Mouse (Mus musculus): ENCODE data around the gene Olfr768. TPM values are rescaled to one million over a fixed set of nuclear protein-coding genes. Genes with fewer than 3 reads are reported as not detected.
"Not testable (repeated sequence)": the region's sequence is repeated elsewhere in the genome, so short reads cannot be mapped to it uniquely, and the experiment has no call there.

Gene Olfr768
- 0.03 TPM in 1 of 2 replicates, not detected in the other for polyA plus RNA-seq (2015; fragmentation: Nextera tagmentation; extraction: Ambion mirVana)

DNA sequence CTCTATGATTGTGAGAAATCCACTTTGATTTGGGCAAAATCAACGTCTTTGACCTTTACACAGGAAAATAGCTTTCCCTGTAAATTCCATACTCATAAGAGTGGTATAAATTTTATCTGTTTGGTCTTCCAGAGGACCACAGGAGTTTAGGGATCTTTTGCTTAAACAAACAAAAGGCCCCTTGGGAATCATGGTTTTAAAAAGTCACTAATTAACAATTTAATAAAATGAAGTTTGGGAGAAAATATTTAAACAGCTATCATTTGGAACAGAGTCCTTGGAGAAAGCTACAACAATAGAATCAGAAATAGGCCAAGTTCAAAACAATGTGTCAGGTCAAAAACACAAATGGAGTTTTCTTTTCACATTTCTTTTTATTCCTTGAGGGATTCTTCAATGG, at the start of gene Olfr768:
Gene Olfr768 (minus strand): TSS at position 101 of the 400 bp plus-strand sequence.
- H3K4me3 ChIP-seq (replicated peaks), result no peak within 1 kb of the TSS
- H3K9ac ChIP-seq, result no peak within 1 kb of the TSS
- ATAC-seq (ENCODE audit: insufficient number of reproducible peaks, low FRiP score, low TSS enrichment, low read depth), result no peak
- H3K4me1 ChIP-seq, result no peaks in the 10 kb centered on the region
- H3K36me3 ChIP-seq, result no peaks in the 10 kb centered on the region
- H3K27me3 ChIP-seq, result no peaks in the 10 kb centered on the region
- WGBS, result 79% methylated on average over 1 of the region's 1 CpGs
- H3K9me3 ChIP-seq (replicated peaks), result no peaks in the 10 kb centered on the region
- H3K27ac ChIP-seq (replicated peaks), result no peak within 1 kb of the TSS
- no peak within 1 kb of the TSS for H3K4me2 ChIP-seq (replicated peaks)

GRCm38 (mm10) chr10:129138898-129139297, 39.7 kb upstream of the Olfr768 start, which contains the start of gene Olfr770:
TSS of gene Olfr770 (minus strand) at chr10:129138998.
- H3K9ac ChIP-seq, result no peak within 1 kb of the TSS
- H3K4me1 ChIP-seq, result no peaks in the 10 kb centered on the region
- no peak for ATAC-seq (ENCODE audit: insufficient number of reproducible peaks, low FRiP score, low TSS enrichment, low read depth)
- no peak within 1 kb of the TSS for H3K4me3 ChIP-seq (replicated peaks)
- no peaks in the 10 kb centered on the region for H3K36me3 ChIP-seq
- H3K9me3 ChIP-seq (replicated peaks), result no peaks in the 10 kb centered on the region
- 78% methylated on average over 2 of the region's 2 CpGs for WGBS
- H3K4me2 ChIP-seq (replicated peaks), result no peak within 1 kb of the TSS
- no peak within 1 kb of the TSS for H3K27ac ChIP-seq (replicated peaks)
- no peaks in the 10 kb centered on the region for H3K27me3 ChIP-seq

- no peaks in the 10 kb centered on the region for H3K4me1 ChIP-seq
- H3K9ac ChIP-seq, result no peak within 1 kb of the TSS
- H3K27me3 ChIP-seq, result no peaks in the 10 kb centered on the region
- no peak within 1 kb of the TSS for H3K4me2 ChIP-seq (replicated peaks)
- no peaks in the 10 kb centered on the region for H3K9me3 ChIP-seq (replicated peaks)
- no peak within 1 kb of the TSS for H3K27ac ChIP-seq (replicated peaks)
- no peak within 1 kb of the TSS for H3K4me3 ChIP-seq (replicated peaks)
- no peak for ATAC-seq (ENCODE audit: insufficient number of reproducible peaks, low FRiP score, low TSS enrichment, low read depth)
- no peaks in the 10 kb centered on the region for H3K36me3 ChIP-seq
- WGBS, result 79% methylated on average over 2 of the region's 2 CpGs
These were observed 18.6 kb upstream of the Olfr768 start, which contains the start of gene Olfr769 for GRCm38 (mm10) chr10:129117761-129118160. TSS of gene Olfr769 (minus strand) at chr10:129117861.

DNA sequence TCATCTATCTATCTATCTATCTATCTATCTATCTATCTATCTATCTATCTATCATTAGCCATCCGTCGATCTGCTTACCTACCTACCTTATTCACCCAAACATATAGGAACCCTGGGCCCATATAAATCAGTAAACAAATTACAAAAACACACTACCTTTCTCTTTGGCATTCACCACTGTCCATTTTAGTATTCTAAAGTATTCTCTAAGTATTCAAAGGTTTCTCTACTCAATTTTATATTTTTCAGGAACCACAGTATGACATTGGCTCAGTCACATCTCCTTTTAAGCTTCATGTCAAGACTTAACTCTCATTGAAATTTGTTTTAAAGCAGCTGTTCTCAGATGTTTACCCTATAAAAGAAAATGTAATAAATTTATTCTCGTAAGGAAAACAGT, 16.0 kb upstream of the Olfr768 start:
- H3K27ac ChIP-seq (replicated peaks), result no peak overlapping the region
- no peaks in the 10 kb centered on the region for H3K36me3 ChIP-seq
- no peak overlapping the region for H3K4me2 ChIP-seq (replicated peaks)
- WGBS, result 92% methylated on average over 3 of the region's 3 CpGs
- no peaks in the 10 kb centered on the region for H3K4me1 ChIP-seq
- H3K9me3 ChIP-seq (replicated peaks), result no peaks in the 10 kb centered on the region
- H3K4me3 ChIP-seq (replicated peaks), result no peak overlapping the region
- no peak for ATAC-seq (ENCODE audit: insufficient number of reproducible peaks, low FRiP score, low TSS enrichment, low read depth)
- H3K9ac ChIP-seq, result no peak overlapping the region
- no peaks in the 10 kb centered on the region for H3K27me3 ChIP-seq

GRCm38 (mm10) chr10:129101231-129101630, 2.1 kb upstream of the Olfr768 start:
- no peaks in the 10 kb centered on the region for H3K36me3 ChIP-seq
- no peaks in the 10 kb centered on the region for H3K27me3 ChIP-seq
- H3K4me3 ChIP-seq (replicated peaks), result no peak overlapping the region
- H3K9me3 ChIP-seq (replicated peaks), result no peaks in the 10 kb centered on the region
- WGBS, result 22% methylated on average over 3 of the region's 3 CpGs
- no peak overlapping the region for H3K4me2 ChIP-seq (replicated peaks)
- no peak for ATAC-seq (ENCODE audit: insufficient number of reproducible peaks, low FRiP score, low TSS enrichment, low read depth)
- no peak overlapping the region for H3K27ac ChIP-seq (replicated peaks)
- no peak overlapping the region for H3K9ac ChIP-seq
- H3K4me1 ChIP-seq, result no peaks in the 10 kb centered on the region

- H3K27ac ChIP-seq (replicated peaks); H3K9ac ChIP-seq; H3K4me3 ChIP-seq (replicated peaks); H3K36me3 ChIP-seq; H3K4me2 ChIP-seq (replicated peaks); H3K4me1 ChIP-seq; ATAC-seq (ENCODE audit: insufficient number of reproducible peaks, low FRiP score, low TSS enrichment, low read depth); H3K9me3 ChIP-seq (replicated peaks); H3K27me3 ChIP-seq: not testable (repeated sequence)
These were observed 16.4 kb downstream of the Olfr768 start, which contains the start of gene Olfr767 for GRCm38 (mm10) chr10:129082810-129083209. TSS of gene Olfr767 (minus strand) at chr10:129082910.

DNA sequence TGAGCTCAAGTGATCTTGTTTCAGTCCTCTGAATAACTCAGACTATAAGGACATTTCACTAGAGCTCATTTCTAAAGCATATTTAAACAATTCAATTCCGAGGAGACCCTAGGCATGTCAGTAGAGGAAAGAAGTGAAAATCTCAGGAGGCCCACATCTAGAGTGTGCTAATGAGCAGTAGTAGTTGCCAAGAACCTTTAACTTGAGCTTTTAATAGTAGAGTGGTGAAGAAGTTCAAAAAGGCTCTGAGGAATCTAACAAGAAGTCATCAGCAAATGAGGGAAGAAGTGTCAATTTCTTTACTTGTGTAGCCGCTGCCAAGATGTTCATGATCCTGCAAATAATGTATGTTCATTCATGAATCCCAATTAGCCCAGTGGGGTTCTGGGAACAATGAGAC, 30.3 kb downstream of the Olfr768 start, which contains the start of gene Olfr766-ps1:
Gene Olfr766-ps1 (minus strand): TSS at position 101 of the 400 bp plus-strand sequence.
- Histone ChIP-seq H3K27ac (replicated peaks) (no peak within 1 kb of the TSS), H3K27me3 (no peaks in the 10 kb centered on the region), H3K4me1 (no peaks in the 10 kb centered on the region), H3K4me2 (replicated peaks) (no peak within 1 kb of the TSS), H3K36me3 (no peaks in the 10 kb centered on the region), H3K9ac (no peak within 1 kb of the TSS), H3K4me3 (replicated peaks) (no peak within 1 kb of the TSS), H3K9me3 (replicated peaks) (no peaks in the 10 kb centered on the region)
- no peak for ATAC-seq (ENCODE audit: insufficient number of reproducible peaks, low FRiP score, low TSS enrichment, low read depth)
- WGBS, result 78% methylated on average over 2 of the region's 2 CpGs

DNA sequence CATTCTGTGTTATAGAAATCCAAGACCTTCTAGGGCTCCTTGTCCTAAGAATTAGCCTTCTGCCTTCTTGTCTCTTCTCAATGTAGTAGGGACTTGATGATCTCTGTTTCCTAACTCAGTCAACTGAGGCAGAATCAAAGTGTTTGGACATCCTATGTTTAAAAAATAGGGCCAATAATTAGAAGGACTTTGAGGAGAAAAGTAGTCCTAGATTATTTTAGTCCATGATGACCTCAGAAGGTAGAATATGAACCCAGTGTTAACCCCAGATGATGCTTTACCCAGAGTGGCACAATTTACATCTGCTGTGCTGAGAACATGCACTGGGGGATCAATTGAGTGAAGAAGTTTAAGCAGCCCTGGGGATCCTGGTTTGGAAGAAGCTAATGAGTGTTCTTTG, 49.3 kb downstream of the Olfr768 start, which contains the start of gene Olfr765:
Gene Olfr765 (minus strand): TSS at position 101 of the 400 bp plus-strand sequence.
- H3K9ac ChIP-seq; H3K27ac ChIP-seq (replicated peaks); H3K4me1 ChIP-seq; H3K9me3 ChIP-seq (replicated peaks); H3K4me3 ChIP-seq (replicated peaks); H3K27me3 ChIP-seq; H3K36me3 ChIP-seq; ATAC-seq (ENCODE audit: insufficient number of reproducible peaks, low FRiP score, low TSS enrichment, low read depth); H3K4me2 ChIP-seq (replicated peaks): not testable (repeated sequence)

Other genes starting within 250 kb of the Olfr768 start
- gene Gdf11, start 207.7 kb downstream of the Olfr768 start, polyA plus RNA-seq (2015; fragmentation: Nextera tagmentation; extraction: Ambion mirVana), result 6.1 TPM in 2 replicates
- gene Cd63, start 198.4 kb downstream of the Olfr768 start, polyA plus RNA-seq (2015; fragmentation: Nextera tagmentation; extraction: Ambion mirVana), result 1,010 and 1,093 TPM in 2 replicates
- gene Rdh5, start 176.5 kb downstream of the Olfr768 start, polyA plus RNA-seq (2015; fragmentation: Nextera tagmentation; extraction: Ambion mirVana), result 19.6 and 21.3 TPM in 2 replicates
- gene Bloc1s1, start 175.3 kb downstream of the Olfr768 start, polyA plus RNA-seq (2015; fragmentation: Nextera tagmentation; extraction: Ambion mirVana), result 224 and 226 TPM in 2 replicates
- 14.3 and 16.5 TPM in 2 replicates for gene Itga7, start 165.6 kb downstream of the Olfr768 start, polyA plus RNA-seq (2015; fragmentation: Nextera tagmentation; extraction: Ambion mirVana)
- 0.26 and 0.31 TPM in 2 replicates for gene Mettl7b, start 138.4 kb downstream of the Olfr768 start, polyA plus RNA-seq (2015; fragmentation: Nextera tagmentation; extraction: Ambion mirVana)
- gene Olfr9, start 109.9 kb downstream of the Olfr768 start, polyA plus RNA-seq (2015; fragmentation: Nextera tagmentation; extraction: Ambion mirVana), result 0.05 TPM in 1 of 2 replicates, not detected in the other
- gene Olfr763, start 88.6 kb downstream of the Olfr768 start, polyA plus RNA-seq (2015; fragmentation: Nextera tagmentation; extraction: Ambion mirVana), result not detected in 2 replicates
- not detected in 2 replicates for gene Olfr764-ps1, start 59.5 kb downstream of the Olfr768 start, polyA plus RNA-seq (2015; fragmentation: Nextera tagmentation; extraction: Ambion mirVana)
- gene Olfr765, start 49.4 kb downstream of the Olfr768 start, polyA plus RNA-seq (2015; fragmentation: Nextera tagmentation; extraction: Ambion mirVana), result not detected in 2 replicates
- 0.07 TPM in 1 of 2 replicates, not detected in the other for gene Olfr766-ps1, start 30.4 kb downstream of the Olfr768 start, polyA plus RNA-seq (2015; fragmentation: Nextera tagmentation; extraction: Ambion mirVana)
- not detected in 2 replicates for gene Olfr767, start 16.5 kb downstream of the Olfr768 start, polyA plus RNA-seq (2015; fragmentation: Nextera tagmentation; extraction: Ambion mirVana)
- not detected in 2 replicates for gene Olfr769, start 18.5 kb upstream of the Olfr768 start, polyA plus RNA-seq (2015; fragmentation: Nextera tagmentation; extraction: Ambion mirVana)
- gene Olfr770, start 39.6 kb upstream of the Olfr768 start, polyA plus RNA-seq (2015; fragmentation: Nextera tagmentation; extraction: Ambion mirVana), result not detected in 2 replicates
- gene Olfr771, start 65.4 kb upstream of the Olfr768 start, polyA plus RNA-seq (2015; fragmentation: Nextera tagmentation; extraction: Ambion mirVana), result not detected in 2 replicates
- gene Olfr772, start 78.5 kb upstream of the Olfr768 start, polyA plus RNA-seq (2015; fragmentation: Nextera tagmentation; extraction: Ambion mirVana), result not detected in 2 replicates
- not detected in 2 replicates for gene Olfr773, start 88.0 kb upstream of the Olfr768 start, polyA plus RNA-seq (2015; fragmentation: Nextera tagmentation; extraction: Ambion mirVana)
- not detected in 2 replicates for gene Olfr774, start 136.8 kb upstream of the Olfr768 start, polyA plus RNA-seq (2015; fragmentation: Nextera tagmentation; extraction: Ambion mirVana)
- not detected in 2 replicates for gene Olfr775, start 149.0 kb upstream of the Olfr768 start, polyA plus RNA-seq (2015; fragmentation: Nextera tagmentation; extraction: Ambion mirVana)
- gene Olfr776, start 159.8 kb upstream of the Olfr768 start, polyA plus RNA-seq (2015; fragmentation: Nextera tagmentation; extraction: Ambion mirVana), result not detected in 2 replicates
- gene Olfr777, start 172.1 kb upstream of the Olfr768 start, polyA plus RNA-seq (2015; fragmentation: Nextera tagmentation; extraction: Ambion mirVana), result not detected in 2 replicates
- not detected in 2 replicates for gene Olfr780, start 218.7 kb upstream of the Olfr768 start, polyA plus RNA-seq (2015; fragmentation: Nextera tagmentation; extraction: Ambion mirVana)
- 0.17 TPM in 1 of 2 replicates, not detected in the other for gene Olfr781, start 229.5 kb upstream of the Olfr768 start, polyA plus RNA-seq (2015; fragmentation: Nextera tagmentation; extraction: Ambion mirVana)
- gene Olfr782, start 249.5 kb upstream of the Olfr768 start, polyA plus RNA-seq (2015; fragmentation: Nextera tagmentation; extraction: Ambion mirVana), result 0.19 TPM in 1 of 2 replicates, not detected in the other

Data from embryonic facial prominence, embryonic 15.5 days (tissue).